14 mouse cellular contexts compared by ENCODE assay signal in the genomic region with DNA sequence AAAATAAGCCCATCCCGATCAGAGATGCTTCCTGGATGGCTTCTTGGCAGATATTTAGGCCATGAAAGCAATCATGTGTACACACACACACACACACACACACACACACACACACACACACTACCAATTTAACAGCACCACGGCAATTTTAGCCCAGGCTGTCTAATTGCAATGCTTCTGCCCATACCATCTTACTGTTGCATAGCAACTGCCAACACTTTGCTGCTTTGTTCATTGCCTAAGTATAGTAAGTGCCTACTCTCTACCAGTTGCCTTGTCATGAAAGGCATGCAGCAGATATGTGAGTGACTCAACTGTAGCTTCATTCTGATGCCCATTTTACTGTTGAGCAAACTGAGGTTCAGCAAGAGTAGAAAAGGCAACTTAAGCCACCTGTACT.
DNase-seq lines count a peak whose midpoint lies in the region; ATAC-seq lines count a peak whose summit lies in the region.
"Had no signal": no experiment of that assay in that cellular context is flagged by ENCODE, and none has a peak within 500 bp of the region (broad histone marks: within the 10 kb centered on the region; RNA-seq: fewer than 3 reads in every experiment).

No protein-coding gene starts in this region.

- no peak for ATAC-seq in erythroblast, adult 5-6 weeks (replicated peaks; ENCODE audit: low FRiP score, poor library complexity, severe bottlenecking)
- ATAC-seq: forebrain, embryonic 14.5 days had no signal

- DNase-seq in heart, adult 11 months = peak; percentile 1
- DNase-seq in heart, postnatal 36 days = no peak
- DNase-seq in right cerebral cortex, adult 18-20 months = peak; percentile 6
- no peak for DNase-seq in right cerebral cortex, postnatal 4 days
- DNase-seq in brain, adult 2 months (ENCODE audit: low read depth, low spot score) = peak; percentile 62
- DNase-seq in left cerebral cortex, postnatal 25 days (ENCODE audit: low spot score in 2 of 2) = peak; percentile 6 to 66
- no peak for DNase-seq in cerebellum, postnatal 4 days (ENCODE audit: low spot score in 2 of 2)
- DNase-seq: adrenal gland, postnatal 14 days; cerebellum, adult 18-20 months; cerebellum, adult 9-11 months; cerebellum, postnatal 36 days; gastrocnemius, postnatal 14 days had no signal

- intact Hi-C loops in heart, postnatal 36 days (cut with DNase I) = no loop called here
- intact Hi-C loops in left cerebral cortex, postnatal 25 days (cut with DNase I) = loop anchor here (10.0 kb wide), 1 partner anchor 343 kb away; no protein-coding TSS in a partner anchor

Comparison
In these comparisons a context has a peak if more than half of its experiments do, and no peak if none do; other contexts are left out.
1. DNase-seq: peak in heart, adult 11 months (single experiment), right cerebral cortex, adult 18-20 months (single experiment), brain, adult 2 months (single experiment) and left cerebral cortex, postnatal 25 days (2 of 2); none in heart, postnatal 36 days (0 of 2), right cerebral cortex, postnatal 4 days (single experiment) and cerebellum, postnatal 4 days (0 of 2).